Mouse (Mus musculus): ENCODE measurements at regions not wholly inside any gene's neighbourhood (a gene's known extent, or its start where the extent isn't known, plus 50 kb on each side); places are given as distances from the start of the nearest gene placed in this dataset.

DNA sequence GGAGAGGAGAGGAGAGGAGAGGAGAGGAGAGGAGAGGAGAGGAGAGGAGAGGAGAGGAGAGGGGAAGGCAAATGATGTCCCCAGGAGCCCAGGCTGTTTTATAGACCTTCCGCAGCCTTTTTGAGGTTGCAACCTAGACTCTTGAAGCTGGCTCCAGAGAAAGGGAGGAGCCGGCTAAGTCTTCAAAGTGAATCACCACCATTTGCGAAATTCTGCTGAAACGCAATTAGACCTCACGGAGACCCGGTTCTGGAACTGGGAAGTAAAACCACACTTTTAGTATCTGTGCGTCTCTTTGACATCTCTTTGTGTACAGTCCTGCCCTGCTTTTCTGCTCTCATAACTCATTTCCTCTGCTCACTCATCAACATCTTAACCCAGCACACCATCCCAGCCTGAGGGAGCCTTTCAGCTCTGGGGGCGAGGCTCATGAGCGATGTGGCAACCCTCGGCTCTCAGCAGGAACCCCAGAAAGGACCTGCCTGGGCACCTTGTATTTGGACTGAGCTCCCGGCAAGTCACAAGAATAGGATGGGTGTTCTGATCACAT, 196.6 kb upstream of the Jarid2 start:
- Histone ChIP-seq H3K9ac (replicated peaks) (no peak overlapping the region), H3K4me2 (replicated peaks) (no peak overlapping the region), H3K36me3 (no peaks in the 10 kb centered on the region), H3K27me3 (no peaks in the 10 kb centered on the region), H3K27ac (replicated peaks) (no peak overlapping the region), H3K4me3 (no peak overlapping the region), H3K9me3 (no peaks in the 10 kb centered on the region), H3K4me1 (no peaks in the 10 kb centered on the region)
- ATAC-seq (ENCODE audit: low FRiP score, low read depth): no peak
- 90% methylated on average over 11 of the region's 11 CpGs for WGBS

DNA sequence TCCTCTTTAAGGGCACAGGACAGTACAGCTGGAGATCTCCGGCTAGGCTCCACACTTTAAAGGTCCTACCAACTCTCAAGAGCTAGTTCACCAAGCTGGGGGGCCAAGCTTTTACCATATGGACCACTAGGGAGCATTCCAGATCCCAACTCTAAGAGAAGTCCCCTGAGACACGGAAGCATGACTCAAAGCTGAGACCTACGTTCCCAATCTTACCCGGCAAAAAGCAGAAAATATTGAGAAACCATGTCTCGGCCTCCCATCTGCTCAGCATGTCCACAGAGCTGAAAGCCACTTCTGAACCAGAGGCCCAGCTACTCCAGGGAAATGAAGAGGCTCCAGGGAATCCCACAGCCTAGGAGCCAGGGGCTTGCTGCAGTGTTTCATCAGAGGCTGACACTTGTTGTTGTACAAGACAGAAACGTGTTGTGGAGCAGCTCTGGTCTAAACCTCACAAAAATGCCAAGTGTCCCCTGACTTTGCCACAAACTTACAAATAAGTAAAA, 194.6 kb upstream of the Jarid2 start:
- Histone ChIP-seq H3K4me3 (no peak overlapping the region), H3K27me3 (no peaks in the 10 kb centered on the region), H3K36me3 (no peaks in the 10 kb centered on the region), H3K4me2 (replicated peaks) (no peak overlapping the region), H3K9me3 (no peaks in the 10 kb centered on the region), H3K27ac (replicated peaks) (no peak overlapping the region), H3K4me1 (no peaks in the 10 kb centered on the region), H3K9ac (replicated peaks) (no peak overlapping the region)
- no peak for ATAC-seq (ENCODE audit: low FRiP score, low read depth)
- 91% methylated on average over 6 of the region's 6 CpGs for WGBS

GRCm38 (mm10) chr13:44535441-44535840, 193.8 kb upstream of the Jarid2 start:
- no peaks in the 10 kb centered on the region for H3K4me1 ChIP-seq
- no peaks in the 10 kb centered on the region for H3K36me3 ChIP-seq
- no peaks in the 10 kb centered on the region for H3K9me3 ChIP-seq
- 91% methylated on average over 18 of the region's 18 CpGs for WGBS
- no peak overlapping the region for H3K27ac ChIP-seq (replicated peaks)
- no peak overlapping the region for H3K4me3 ChIP-seq
- no peak overlapping the region for H3K9ac ChIP-seq (replicated peaks)
- no peak overlapping the region for H3K4me2 ChIP-seq (replicated peaks)
- ATAC-seq (ENCODE audit: low FRiP score, low read depth): no peak
- no peaks in the 10 kb centered on the region for H3K27me3 ChIP-seq

DNA sequence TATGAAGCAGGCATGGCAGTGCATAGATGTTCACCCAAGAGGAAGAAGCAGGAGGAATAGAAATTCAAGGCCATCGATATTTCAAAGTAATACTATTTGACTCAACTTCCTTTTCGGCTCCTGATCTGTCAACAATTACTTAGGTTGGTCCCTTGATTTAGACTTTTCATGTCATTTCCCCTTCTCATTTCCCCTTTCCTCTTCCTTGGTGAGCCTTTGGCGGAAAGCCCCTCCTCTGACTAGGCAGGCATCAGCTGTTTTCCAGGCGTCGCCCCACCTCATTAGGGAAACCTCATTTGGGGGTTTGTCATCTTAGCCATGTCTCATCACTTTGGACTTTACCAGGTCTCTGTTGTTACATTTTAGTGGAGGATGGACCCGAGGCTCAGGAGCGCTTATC, 191.0 kb upstream of the Jarid2 start:
- ATAC-seq (ENCODE audit: low FRiP score, low read depth): no peak
- no peak overlapping the region for H3K9ac ChIP-seq (replicated peaks)
- H3K4me3 ChIP-seq: no peak overlapping the region
- no peaks in the 10 kb centered on the region; the same call in 1 of the 2 replicates for H3K9me3 ChIP-seq
- WGBS: 92% methylated on average over 7 of the region's 7 CpGs
- no peaks in the 10 kb centered on the region for H3K27me3 ChIP-seq
- H3K4me1 ChIP-seq: no peaks in the 10 kb centered on the region
- no peak overlapping the region for H3K27ac ChIP-seq (replicated peaks)
- no peaks in the 10 kb centered on the region for H3K36me3 ChIP-seq
- no peak overlapping the region for H3K4me2 ChIP-seq (replicated peaks)

DNA sequence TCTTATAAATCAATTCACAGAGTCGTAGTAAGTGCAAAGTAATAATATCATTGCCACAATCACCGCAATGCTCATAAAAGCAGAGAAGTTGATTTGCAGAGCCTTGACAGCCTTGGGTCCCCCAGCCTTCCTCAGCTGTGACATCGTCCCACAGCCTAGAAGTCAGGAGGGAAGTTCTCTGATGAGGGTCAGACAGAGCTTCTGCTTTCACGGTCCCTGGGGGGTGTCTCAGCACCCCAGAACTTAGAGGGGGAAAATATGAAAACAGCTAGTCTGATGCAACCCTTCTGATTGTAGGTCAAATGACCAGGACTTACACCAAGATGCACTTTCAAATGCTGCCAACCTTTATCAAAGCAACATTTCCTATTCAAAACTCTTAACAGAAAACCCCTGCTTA, 188.9 kb upstream of the Jarid2 start:
- no peak overlapping the region for H3K4me2 ChIP-seq (replicated peaks)
- WGBS: 96% methylated on average over 4 of the region's 4 CpGs

GRCm38 (mm10) chr13:44541243-44541653, 188.0 kb upstream of the Jarid2 start:
- H3K9ac ChIP-seq (replicated peaks): no peak overlapping the region
- no peak overlapping the region for H3K4me2 ChIP-seq (replicated peaks)
- no peaks in the 10 kb centered on the region for H3K27me3 ChIP-seq
- H3K4me1 ChIP-seq: no peaks in the 10 kb centered on the region
- H3K27ac ChIP-seq (replicated peaks): no peak overlapping the region
- no peak for ATAC-seq (ENCODE audit: low FRiP score, low read depth)
- 87% methylated on average over 5 of the region's 5 CpGs for WGBS
- H3K9me3 ChIP-seq: no peaks in the 10 kb centered on the region; the same call in 1 of the 2 replicates
- no peak overlapping the region for H3K4me3 ChIP-seq
- no peaks in the 10 kb centered on the region for H3K36me3 ChIP-seq

More for the DNA sequence above, 188.9 kb upstream of the Jarid2 start:
- no peaks in the 10 kb centered on the region for H3K27me3 ChIP-seq
- H3K9ac ChIP-seq (replicated peaks): no peak overlapping the region
- no peaks in the 10 kb centered on the region for H3K36me3 ChIP-seq
- no peak overlapping the region for H3K27ac ChIP-seq (replicated peaks)
- H3K4me1 ChIP-seq: no peaks in the 10 kb centered on the region
- H3K4me3 ChIP-seq: no peak overlapping the region
- no peak for ATAC-seq (ENCODE audit: low FRiP score, low read depth)
- H3K9me3 ChIP-seq: no peaks in the 10 kb centered on the region; the same call in 1 of the 2 replicates

GRCm38 (mm10) chr13:44544786-44545185, 184.5 kb upstream of the Jarid2 start:
- 84% methylated on average over 9 of the region's 9 CpGs for WGBS
- Histone ChIP-seq H3K27me3 (no peaks in the 10 kb centered on the region), H3K4me3 (no peak overlapping the region), H3K4me2 (replicated peaks) (no peak overlapping the region), H3K36me3 (no peaks in the 10 kb centered on the region), H3K9me3 (no peaks in the 10 kb centered on the region; the same call in 1 of the 2 replicates), H3K9ac (replicated peaks) (no peak overlapping the region), H3K4me1 (no peaks in the 10 kb centered on the region), H3K27ac (replicated peaks) (no peak overlapping the region)
- no peak for ATAC-seq (ENCODE audit: low FRiP score, low read depth)

DNA sequence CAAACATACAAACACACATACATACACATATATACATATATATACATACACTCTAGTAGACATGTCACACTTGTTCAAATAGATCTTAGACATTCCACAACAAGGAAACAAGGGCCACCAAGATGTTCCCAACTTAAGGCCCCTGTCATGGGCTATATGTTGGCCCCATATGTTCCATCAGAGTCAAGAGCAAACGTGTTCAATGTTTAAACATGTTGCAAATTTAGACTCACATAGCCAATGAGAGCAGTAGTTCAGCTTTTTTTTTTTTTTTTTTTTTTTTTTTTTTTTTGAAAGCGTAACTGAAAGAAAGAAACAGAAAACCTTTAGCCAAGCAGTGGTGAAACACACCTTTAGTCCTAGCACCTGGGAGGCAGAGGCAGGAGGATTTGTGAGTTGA, 183.0 kb upstream of the Jarid2 start:
- Histone ChIP-seq H3K36me3 (no peaks in the 10 kb centered on the region), H3K9me3 (no peaks in the 10 kb centered on the region; the same call in 1 of the 2 replicates), H3K27ac (replicated peaks) (no peak overlapping the region), H3K27me3 (no peaks in the 10 kb centered on the region), H3K4me3 (no peak overlapping the region), H3K4me2 (replicated peaks) (no peak overlapping the region), H3K4me1 (no peaks in the 10 kb centered on the region), H3K9ac (replicated peaks) (no peak overlapping the region)
- 88% methylated on average over 2 of the region's 2 CpGs for WGBS
- no peak for ATAC-seq (ENCODE audit: low FRiP score, low read depth)

DNA sequence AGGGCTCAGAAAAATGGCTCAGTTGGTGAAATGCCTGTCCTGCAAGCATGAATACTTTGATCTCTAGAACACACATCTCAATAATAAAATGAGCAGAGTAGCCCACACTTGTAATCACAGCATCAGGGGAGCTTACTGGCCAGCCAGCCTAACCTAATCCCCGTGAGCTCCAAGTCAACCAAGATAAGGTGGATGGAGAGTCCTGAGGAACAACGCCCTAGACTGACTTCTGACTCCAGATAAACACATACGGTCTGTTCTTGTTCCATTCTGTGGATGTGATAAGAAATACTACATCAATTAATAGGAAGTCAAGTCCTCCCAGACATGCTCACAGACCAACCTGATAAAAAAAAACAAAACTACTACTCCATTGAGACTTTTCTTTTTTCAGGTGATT, 180.4 kb upstream of the Jarid2 start:
- Histone ChIP-seq H3K9ac (replicated peaks) (no peak overlapping the region), H3K36me3 (no peaks in the 10 kb centered on the region), H3K9me3 (no peaks in the 10 kb centered on the region), H3K4me2 (replicated peaks) (no peak overlapping the region), H3K4me1 (no peaks in the 10 kb centered on the region), H3K4me3 (no peak overlapping the region), H3K27me3 (no peaks in the 10 kb centered on the region), H3K27ac (replicated peaks) (no peak overlapping the region)
- ATAC-seq (ENCODE audit: low FRiP score, low read depth): no peak
- 89% methylated on average over 3 of the region's 3 CpGs for WGBS

DNA sequence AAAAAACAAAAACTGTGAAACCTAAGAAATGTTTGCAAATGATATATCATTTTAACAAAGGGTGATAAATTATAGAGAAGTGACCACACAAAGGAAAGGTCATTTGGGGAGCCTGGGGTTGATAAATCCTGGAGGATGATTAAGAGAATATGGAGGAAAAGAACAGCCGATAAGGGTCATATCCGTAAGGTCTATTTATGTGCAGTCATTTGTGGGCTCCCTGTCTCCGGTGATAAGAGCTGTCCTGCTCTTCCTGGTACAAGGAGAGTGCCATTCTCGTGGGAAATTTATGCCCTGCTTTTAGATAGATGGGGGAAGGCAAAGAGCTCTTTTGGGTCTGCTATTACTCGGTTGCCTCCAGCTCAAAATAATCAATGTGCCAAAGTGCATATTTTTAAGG, 175.9 kb upstream of the Jarid2 start:
- 84% methylated on average over 5 of the region's 5 CpGs for WGBS
- no peaks in the 10 kb centered on the region for H3K27me3 ChIP-seq
- no peak overlapping the region for H3K9ac ChIP-seq (replicated peaks)
- no peaks in the 10 kb centered on the region for H3K36me3 ChIP-seq
- H3K4me1 ChIP-seq: no peaks in the 10 kb centered on the region
- no peak overlapping the region for H3K4me2 ChIP-seq (replicated peaks)
- H3K9me3 ChIP-seq: no peaks in the 10 kb centered on the region
- ATAC-seq (ENCODE audit: low FRiP score, low read depth): no peak
- no peak overlapping the region for H3K4me3 ChIP-seq
- no peak overlapping the region for H3K27ac ChIP-seq (replicated peaks)

GRCm38 (mm10) chr13:44554686-44555463, 174.4 kb upstream of the Jarid2 start:
- Histone ChIP-seq H3K27ac (replicated peaks) (no peak overlapping the region), H3K27me3 (no peaks in the 10 kb centered on the region), H3K4me2 (replicated peaks) (no peak overlapping the region), H3K9ac (replicated peaks) (no peak overlapping the region), H3K9me3 (no peaks in the 10 kb centered on the region), H3K36me3 (no peaks in the 10 kb centered on the region), H3K4me3 (no peak overlapping the region), H3K4me1 (no peaks in the 10 kb centered on the region)
- WGBS: 79% methylated on average over 9 of the region's 9 CpGs
- ATAC-seq (ENCODE audit: low FRiP score, low read depth): no peak

GRCm38 (mm10) chr13:44555979-44556378, 173.3 kb upstream of the Jarid2 start:
- ATAC-seq (ENCODE audit: low FRiP score, low read depth): no peak
- H3K27ac ChIP-seq (replicated peaks): no peak overlapping the region
- H3K4me2 ChIP-seq (replicated peaks): no peak overlapping the region
- WGBS: 83% methylated on average over 6 of the region's 6 CpGs
- no peak overlapping the region for H3K9ac ChIP-seq (replicated peaks)
- no peaks in the 10 kb centered on the region for H3K9me3 ChIP-seq
- H3K27me3 ChIP-seq: no peaks in the 10 kb centered on the region
- no peak overlapping the region for H3K4me3 ChIP-seq
- H3K36me3 ChIP-seq: no peaks in the 10 kb centered on the region
- no peaks in the 10 kb centered on the region for H3K4me1 ChIP-seq

Data from midbrain, embryonic 12.5 days (tissue).